28 mouse cellular contexts compared by ENCODE assay signal in genomic region chr4:133857527-133857926, GRCm38 (mm10). TPM values are rescaled to one million over a fixed set of nuclear protein-coding genes. Genes with fewer than 3 reads are reported as not detected.
DNase-seq lines count a peak whose midpoint lies in the region; ATAC-seq and TF ChIP-seq lines count a peak whose summit lies in the region.
"Had no signal": no experiment of that assay in that cellular context is flagged by ENCODE, and none has a peak within 500 bp of the region (broad histone marks: within the 10 kb centered on the region; RNA-seq: fewer than 3 reads in every experiment).

No protein-coding gene starts in this region.

- H3K27me3 ChIP-seq in stomach, postnatal 0 days (ENCODE audit: control insufficient read depth, insufficient read depth, low read length) = no peaks in the 10 kb centered on the region
- no peaks in the 10 kb centered on the region for H3K27me3 ChIP-seq in hindbrain, embryonic 16.5 days (replicated peaks; ENCODE audit: control insufficient read depth, insufficient read depth, low read length)
- H3K27me3 ChIP-seq: embryonic facial prominence, embryonic 13.5 days; forebrain, embryonic 13.5 days; heart, embryonic 15.5 days; hindbrain, embryonic 13.5 days; liver, embryonic 13.5 days; neural tube, embryonic 13.5 days had no signal

- TF ChIP-seq EP300 in stomach, postnatal 0 days (optimal IDR thresholded peaks at IDR 0.05) = no peak

- DNase-seq in lung, adult 2 months = no peak
- DNase-seq in lung, postnatal 36 days = no peak
- peak; percentile 58 for DNase-seq in thymus, postnatal 4 days
- DNase-seq in thymus, adult 18-20 months = no peak
- no peak for DNase-seq in stomach, postnatal 0 days (ENCODE audit: low spot score)
- no peak for DNase-seq in ovary, postnatal 10 days (ENCODE audit: low spot score)
- DNase-seq: adrenal gland, adult 8-10 months; cerebellum, adult 2 months; cerebellum, postnatal 36 days; embryo, embryonic 11 days; gastrocnemius, adult 2 months; heart, postnatal 36 days; kidney, adult 9 months; kidney, postnatal 14 days; liver, embryonic 13.5 days had no signal

- H3K27ac ChIP-seq in bone marrow, adult 2 months (ENCODE audit: control insufficient read depth, insufficient read depth, low read depth, low read length, poor library complexity) = no peak overlapping the region
- no peak overlapping the region for H3K27ac ChIP-seq in stomach, postnatal 0 days (replicated peaks)
- no peak overlapping the region for H3K27ac ChIP-seq in hindbrain, embryonic 16.5 days (ENCODE audit: low read depth, low read length)
- H3K27ac ChIP-seq: embryonic facial prominence, embryonic 13.5 days; forebrain, embryonic 13.5 days; gastrocnemius, adult 2 months; heart, embryonic 15.5 days; hindbrain, embryonic 13.5 days; layer of hippocampus, adult 2 months; limb, embryonic 10.5 days; liver, embryonic 13.5 days; neural tube, embryonic 13.5 days had no signal

- H3K4me2 ChIP-seq in stomach, postnatal 0 days (replicated peaks; ENCODE audit: low read depth) = no peak overlapping the region
- H3K4me2 ChIP-seq in hindbrain, embryonic 16.5 days (ENCODE audit: low read length) = no peak overlapping the region
- H3K4me2 ChIP-seq: embryonic facial prominence, embryonic 13.5 days; forebrain, embryonic 13.5 days; heart, embryonic 15.5 days; hindbrain, embryonic 13.5 days; liver, embryonic 13.5 days; neural tube, embryonic 13.5 days had no signal

- no peak for ATAC-seq in stomach, postnatal 0 days (ENCODE audit: low FRiP score, low TSS enrichment)
- no peak for ATAC-seq in hindbrain, embryonic 16.5 days
- ATAC-seq: activated CD4-positive, CD25-positive, alpha-beta regulatory T cell, adult 4 months; forebrain, embryonic 13.5 days; midbrain, embryonic 16.5 days had no signal

- peaks cover 4% of the 10 kb centered on the region; the same call in 1 of the 2 replicates for H3K36me3 ChIP-seq in stomach, postnatal 0 days (ENCODE audit: control insufficient read depth, insufficient read depth, low read length)
- H3K36me3 ChIP-seq in hindbrain, embryonic 16.5 days (ENCODE audit: control insufficient read depth, insufficient read depth, low read length) = peaks cover 6% of the 10 kb centered on the region; the same call in 1 of the 2 replicates

- WGBS in lung, adult 2 months = 69% methylated on average over 4 of the region's 4 CpGs
- 63% methylated on average over 4 of the region's 4 CpGs for WGBS in bone marrow, adult 2 months
- WGBS in stomach, postnatal 0 days = 75% methylated on average over 4 of the region's 4 CpGs
- WGBS in hindbrain, embryonic 16.5 days = 77% methylated on average over 4 of the region's 4 CpGs

- no peak overlapping the region for H3K4me3 ChIP-seq in lung, adult 2 months (replicated peaks; ENCODE audit: extremely low read depth, low read depth, low read length)
- no peak overlapping the region for H3K4me3 ChIP-seq in bone marrow, adult 2 months (replicated peaks; ENCODE audit: control insufficient read depth, low read depth, low read length)
- H3K4me3 ChIP-seq in stomach, postnatal 0 days (ENCODE audit: low read depth, low read length) = no peak overlapping the region
- no peak overlapping the region for H3K4me3 ChIP-seq in hindbrain, embryonic 16.5 days (ENCODE audit: low read length)
- H3K4me3 ChIP-seq: embryonic facial prominence, embryonic 13.5 days; erythroblast, embryonic 14.5 days; forebrain, embryonic 13.5 days; gastrocnemius, adult 2 months; heart, embryonic 15.5 days; hindbrain, embryonic 13.5 days; layer of hippocampus, adult 2 months; limb, embryonic 10.5 days; liver, embryonic 13.5 days; myocyte; neural tube, embryonic 13.5 days had no signal

- H3K9ac ChIP-seq in stomach, postnatal 0 days (ENCODE audit: low read length) = no peak overlapping the region
- no peak overlapping the region for H3K9ac ChIP-seq in hindbrain, embryonic 16.5 days (ENCODE audit: low read depth, low read length)
- H3K9ac ChIP-seq: embryonic facial prominence, embryonic 13.5 days; forebrain, embryonic 13.5 days; heart, embryonic 15.5 days; hindbrain, embryonic 13.5 days; liver, embryonic 13.5 days; neural tube, embryonic 13.5 days had no signal

- H3K9me3 ChIP-seq in stomach, postnatal 0 days (ENCODE audit: control insufficient read depth, low read length) = no peaks in the 10 kb centered on the region
- no peaks in the 10 kb centered on the region for H3K9me3 ChIP-seq in hindbrain, embryonic 16.5 days (ENCODE audit: control insufficient read depth, low read length)
- H3K9me3 ChIP-seq: embryonic facial prominence, embryonic 13.5 days; forebrain, embryonic 13.5 days; heart, embryonic 15.5 days; hindbrain, embryonic 13.5 days; limb, embryonic 10.5 days; liver, embryonic 13.5 days; neural tube, embryonic 13.5 days had no signal

- TF ChIP-seq POLR2A in lung, adult 2 months (IDR thresholded peaks at IDR 0.05; ENCODE audit: borderline replicate concordance, extremely low read depth, low read depth, low read length) = no peak
- TF ChIP-seq POLR2A in bone marrow, adult 2 months (IDR thresholded peaks at IDR 0.05; ENCODE audit: borderline replicate concordance, control insufficient read depth, low read depth, low read length) = no peak

- H3K4me1 ChIP-seq in lung, adult 2 months (ENCODE audit: control insufficient read depth, insufficient read depth, low read length) = no peaks in the 10 kb centered on the region
- no peaks in the 10 kb centered on the region for H3K4me1 ChIP-seq in bone marrow, adult 2 months (ENCODE audit: control insufficient read depth, insufficient read depth, low read length)
- H3K4me1 ChIP-seq in stomach, postnatal 0 days (replicated peaks; ENCODE audit: control insufficient read depth, insufficient read depth) = no peaks in the 10 kb centered on the region
- no peaks in the 10 kb centered on the region for H3K4me1 ChIP-seq in hindbrain, embryonic 16.5 days (ENCODE audit: control insufficient read depth, insufficient read depth, low read depth, low read length)
- H3K4me1 ChIP-seq: embryonic facial prominence, embryonic 13.5 days; forebrain, embryonic 13.5 days; heart, embryonic 15.5 days; liver, embryonic 13.5 days had no signal

- peak; percentile 20; the same call in 1 of the 2 replicates for TF ChIP-seq CTCF in lung, adult 2 months (IDR thresholded peaks at IDR 0.05; ENCODE audit: insufficient read depth, low read length)
- TF ChIP-seq CTCF in bone marrow, adult 2 months (IDR thresholded peaks at IDR 0.05; ENCODE audit: control insufficient read depth, insufficient read depth, low read length) = peak; percentile 54
- peak; percentile 17; the same call in 1 of the 2 replicates for TF ChIP-seq CTCF in stomach, postnatal 0 days (IDR thresholded peaks at IDR 0.05; ENCODE audit: low read depth)

RNA-seq across cellular contexts. Expression of gene Rps6ka1, which starts 30.1 kb away (rescaled TPM):
- polyA plus RNA-seq in lung, adult 2 months (2012; rRNA removed) = 57.2 and 65.6 TPM in 2 replicates
- polyA plus RNA-seq in bone marrow, adult 2 months (2011; ENCODE audit: insufficient read depth, insufficient read length, low replicate concordance, missing spikeins) = 36.1 and 79.3 TPM in 2 replicates
- 45.5 and 46.0 TPM in 2 replicates for polyA plus RNA-seq in stomach, postnatal 0 days (2015; fragmentation: Nextera tagmentation; extraction: Ambion mirVana)
- polyA plus RNA-seq in hindbrain, embryonic 16.5 days (2015; fragmentation: Nextera tagmentation; extraction: Ambion mirVana) = 25.7 and 28.2 TPM in 2 replicates
